Mouse (Mus musculus) embryonic facial prominence, embryonic 11.5 days (tissue): ENCODE results near the gene Ankrd44. TPM values are rescaled to one million over a fixed set of nuclear protein-coding genes. Genes with fewer than 3 reads are reported as not detected.
A peak's percentile ranks its signal among the peaks of the same experiment; 100 is the strongest.

Source experiments
- ATAC-seq: fragments of 200-750 bp; cut with Nextera tagmentation; replicated peaks from 2 replicates; pipeline ENCODE4 v1.8.0; 2017; ENCODE audit warnings: low read depth; ENCODE audit not compliant: insufficient number of reproducible peaks, low FRiP score, low TSS enrichment
- DNase-seq: peaks from one replicate; pipeline ENCODE4 v3.0.0-alpha.2; 2015; ENCODE audit warnings: low spot score
- H3K27ac ChIP-seq: fragments of 300-500 bp; sonication (generic); replicated peaks from 2 replicates; pipeline ENCODE4 v1.5.1; 2014; ENCODE audit warnings: mild to moderate bottlenecking, low read depth, low read length, control low read depth
- H3K27me3 ChIP-seq: fragments of 300-500 bp; sonication (generic); 2 replicates; pipeline ENCODE4 v1.6.1; 2014; ENCODE audit warnings: mild to moderate bottlenecking, low read length, moderate library complexity, mixed read lengths; ENCODE audit not compliant: control insufficient read depth, insufficient read depth
- H3K36me3 ChIP-seq: fragments of 300-500 bp; sonication (generic); replicated peaks from 2 replicates; pipeline ENCODE4 v1.6.1; 2014; ENCODE audit warnings: low read depth, mild to moderate bottlenecking, low read length, moderate library complexity, mixed read lengths; ENCODE audit not compliant: control insufficient read depth, insufficient read depth
- H3K4me1 ChIP-seq: fragments of 300-500 bp; sonication (generic); 2 replicates; pipeline ENCODE4 v1.6.1; 2014; ENCODE audit warnings: low read length, mixed read lengths; ENCODE audit not compliant: control insufficient read depth, insufficient read depth
- H3K4me2 ChIP-seq: fragments of 300-500 bp; sonication (generic); 2 replicates; pipeline ENCODE4 v1.6.1; 2014; ENCODE audit warnings: low read depth, mild to moderate bottlenecking, control low read depth, low read length, moderate library complexity
- H3K4me3 ChIP-seq: fragments of 300-500 bp; sonication (generic); 2 replicates; pipeline ENCODE4 v1.5.1; 2014; ENCODE audit warnings: low read depth, low read length, control low read depth
- H3K9ac ChIP-seq: fragments of 300-500 bp; sonication (generic); replicated peaks from 2 replicates; pipeline ENCODE4 v1.6.1; 2014; ENCODE audit warnings: mild to moderate bottlenecking, control low read depth, low read length
- H3K9me3 ChIP-seq: fragments of 300-500 bp; sonication (generic); replicated peaks from 2 replicates; pipeline ENCODE4 v1.6.1; 2016; ENCODE audit warnings: mild to moderate bottlenecking, low read length, inconsistent platforms, mixed read lengths; ENCODE audit not compliant: control insufficient read depth
- WGBS: fragments of 180-500 bp; shearing (Covaris S2); extraction: QIAGEN DNeasy Blood & Tissue Kit; methylation state at CpG from one replicate; pipeline ENCODE4 v1.1.7; 2014; 5-methylcytosine and 5-hydroxymethylcytosine counted together
- polyA plus RNA-seq: library from polyadenylated mRNA; unstranded; fragments of >200 nt; fragmentation: Nextera tagmentation; extraction: Ambion mirVana; gene quantifications from 2 replicates; pipeline ENCODE4 v1.2.1, GENCODE M21; 2014

The Ankrd44 gene
- polyA plus RNA-seq, 1 experiment from 2014 or later = 24.4 TPM

DNA sequence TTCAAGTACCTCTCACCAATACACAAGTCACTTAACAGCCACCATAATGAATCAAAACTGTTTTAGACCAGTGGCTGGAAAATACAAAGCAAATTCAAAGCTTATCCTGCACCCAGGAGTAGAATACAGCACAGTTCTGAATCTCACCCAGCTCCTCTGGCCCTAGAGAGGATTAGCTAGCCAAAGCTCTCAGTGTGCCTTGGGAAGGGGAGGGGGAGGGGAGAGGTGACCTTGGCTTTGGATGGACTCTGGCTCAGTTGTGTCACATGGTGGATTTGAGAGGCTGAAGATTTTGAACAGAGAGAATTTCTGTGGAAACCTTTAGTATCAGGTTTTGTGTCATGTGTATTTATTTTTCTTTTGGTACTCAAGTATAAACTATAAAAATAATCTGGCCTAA is 66.3 kb downstream of the Ankrd44 start:
- DNase-seq (no peak), ATAC-seq (no peak)
- H3K9me3 ChIP-seq = no peaks in the 10 kb centered on the region
- H3K9ac ChIP-seq = no peak overlapping the region
- no peak overlapping the region for H3K4me2 ChIP-seq
- H3K27me3 ChIP-seq = no peaks in the 10 kb centered on the region
- no peak overlapping the region for H3K27ac ChIP-seq
- H3K4me1 ChIP-seq = no peaks in the 10 kb centered on the region
- H3K36me3 ChIP-seq = no peaks in the 10 kb centered on the region
- H3K4me3 ChIP-seq = no peak overlapping the region

DNA sequence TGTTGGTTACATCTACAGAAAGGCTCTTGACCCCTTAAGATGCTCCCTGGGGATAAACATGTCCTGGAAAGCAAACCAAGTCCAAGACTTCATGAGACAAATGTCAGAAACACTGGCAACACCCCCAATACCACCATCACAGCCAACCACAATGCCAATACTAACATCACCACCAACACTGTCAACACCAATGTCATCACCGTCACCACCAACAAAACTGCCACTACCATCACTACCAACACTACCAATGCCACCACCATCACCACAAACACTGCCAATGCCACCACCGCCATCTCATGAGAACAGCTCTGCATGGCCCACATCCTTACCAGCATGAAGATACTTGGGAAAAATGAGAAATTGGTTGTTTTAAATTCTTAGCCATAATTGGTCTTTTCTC is 67.3 kb downstream of the Ankrd44 start:
- Histone ChIP-seq H3K27me3 (no peaks in the 10 kb centered on the region), H3K9me3 (no peaks in the 10 kb centered on the region), H3K4me2 (no peak overlapping the region), H3K9ac (no peak overlapping the region), H3K4me1 (no peaks in the 10 kb centered on the region), H3K36me3 (no peaks in the 10 kb centered on the region), H3K27ac (no peak overlapping the region), H3K4me3 (no peak overlapping the region)
- DNase-seq (no peak), ATAC-seq (no peak)
- WGBS = 94% methylated on average over 2 of the region's 2 CpGs

DNA sequence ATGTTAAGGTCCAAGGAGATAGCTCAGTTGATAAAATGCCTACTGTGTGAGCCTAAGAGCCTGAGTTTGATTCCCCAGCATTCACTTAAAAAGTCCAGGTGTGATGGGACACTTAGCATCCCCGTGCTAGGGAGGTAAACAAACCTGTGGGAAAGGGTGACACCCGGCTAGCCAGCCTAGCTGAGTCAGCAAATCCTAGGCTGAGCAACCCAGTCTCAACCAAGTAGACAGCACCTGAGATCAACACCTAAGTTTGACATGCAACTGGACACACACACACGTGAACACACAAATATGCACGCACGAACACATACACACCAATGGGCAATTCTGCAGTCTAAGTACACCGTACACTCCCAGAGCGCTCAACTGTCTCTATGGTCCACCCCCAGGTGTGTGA is 69.7 kb downstream of the Ankrd44 start:
- 94% methylated on average over 7 of the region's 7 CpGs for WGBS
- no peak overlapping the region for H3K4me2 ChIP-seq
- no peak overlapping the region for H3K27ac ChIP-seq
- peaks cover 2% of the 10 kb centered on the region; the same call in 1 of the 2 replicates for H3K4me1 ChIP-seq
- no peaks in the 10 kb centered on the region for H3K36me3 ChIP-seq
- no peaks in the 10 kb centered on the region for H3K27me3 ChIP-seq
- H3K4me3 ChIP-seq = no peak overlapping the region
- DNase-seq (no peak), ATAC-seq (no peak)
- no peaks in the 10 kb centered on the region for H3K9me3 ChIP-seq
- H3K9ac ChIP-seq = no peak overlapping the region

DNA sequence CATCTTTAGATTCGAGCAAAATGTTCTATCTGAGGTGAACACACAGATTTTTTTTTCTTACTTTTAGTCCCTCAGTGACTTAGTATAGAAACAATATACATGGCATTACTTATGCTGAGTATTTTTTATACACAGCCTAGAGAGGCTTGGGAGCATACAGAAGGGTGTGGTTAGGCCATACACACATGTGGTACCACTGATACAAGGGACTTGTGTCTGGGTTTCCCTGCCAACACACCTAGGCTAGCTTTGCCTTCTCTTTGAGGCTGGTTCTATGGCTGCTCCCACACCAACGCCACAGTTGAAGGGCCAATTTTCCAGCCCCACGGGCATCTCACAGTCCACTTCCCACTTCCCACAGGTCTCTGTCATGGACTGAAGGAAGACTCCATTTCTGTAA is 70.2 kb downstream of the Ankrd44 start:
- H3K9me3 ChIP-seq = no peaks in the 10 kb centered on the region
- no peak overlapping the region for H3K4me2 ChIP-seq
- ATAC-seq = no peak
- H3K27ac ChIP-seq = no peak overlapping the region
- DNase-seq = no peak
- no peak overlapping the region for H3K9ac ChIP-seq
- H3K4me3 ChIP-seq = no peak overlapping the region
- H3K27me3 ChIP-seq = no peaks in the 10 kb centered on the region
- peaks cover 2% of the 10 kb centered on the region; the same call in 1 of the 2 replicates for H3K4me1 ChIP-seq
- WGBS = 86% methylated on average over 3 of the region's 3 CpGs
- no peaks in the 10 kb centered on the region for H3K36me3 ChIP-seq

DNA sequence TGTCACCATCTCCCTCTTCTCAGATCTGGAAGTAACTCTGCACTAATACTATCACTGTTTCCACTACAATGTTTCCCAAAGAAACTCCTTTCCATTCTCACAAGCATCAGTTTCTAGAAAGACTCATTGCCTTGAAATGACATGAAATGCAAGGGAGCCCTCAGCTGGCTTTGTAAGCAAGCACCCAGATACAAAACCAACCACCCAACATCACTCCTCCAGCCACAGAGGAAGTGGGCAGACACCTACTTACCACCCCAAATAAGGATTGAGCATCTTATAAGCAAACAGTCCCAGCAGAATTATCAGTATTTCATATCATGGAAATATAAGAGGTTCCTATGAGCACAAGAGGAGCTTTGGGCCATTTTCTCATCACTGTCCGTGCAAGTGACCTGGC is 71.8 kb downstream of the Ankrd44 start:
- no peak for DNase-seq
- WGBS = 72% methylated on average over 1 of the region's 1 CpGs
- H3K9ac ChIP-seq = no peak overlapping the region

DNA sequence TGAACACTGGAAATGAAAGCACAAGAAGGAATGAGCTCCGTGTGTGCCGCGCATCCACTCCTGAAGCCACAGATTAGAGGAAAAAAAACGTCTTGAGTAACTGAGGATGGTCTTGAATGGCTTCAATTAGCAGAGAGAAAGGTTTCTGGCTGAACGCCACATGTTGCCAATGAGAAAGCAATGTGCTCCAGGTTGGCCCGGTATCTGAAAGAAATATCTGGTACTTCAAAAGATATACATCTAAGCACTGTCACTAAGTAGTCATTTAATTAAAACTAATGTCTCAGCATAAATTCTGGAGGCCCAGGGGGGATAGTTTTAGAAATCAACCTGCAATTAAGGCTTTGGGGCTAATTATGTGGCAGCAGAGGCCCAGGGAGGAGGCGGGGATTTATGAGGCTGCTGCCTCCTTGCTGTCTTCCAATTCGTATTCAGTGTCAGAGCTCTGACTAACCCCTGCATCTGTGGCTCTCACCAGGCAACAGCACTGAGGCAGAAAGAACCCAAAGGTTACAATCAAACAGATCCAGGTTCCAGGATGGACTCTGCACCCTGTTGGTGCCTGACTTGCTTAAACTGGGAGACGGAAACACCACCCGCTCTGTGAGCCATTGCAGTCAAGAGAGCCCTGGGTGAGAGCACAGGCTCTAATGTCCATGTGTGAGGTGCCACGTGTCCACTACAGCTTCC is 72.7 kb downstream of the Ankrd44 start:
- Histone ChIP-seq H3K9ac (no peak overlapping the region), H3K9me3 (no peaks in the 10 kb centered on the region), H3K36me3 (no peaks in the 10 kb centered on the region), H3K4me2 (no peak overlapping the region), H3K4me1 (peaks cover 2% of the 10 kb centered on the region; the same call in 1 of the 2 replicates), H3K27me3 (no peaks in the 10 kb centered on the region), H3K4me3 (no peak overlapping the region), H3K27ac (no peak overlapping the region)
- ATAC-seq (no peak), DNase-seq (peak; percentile 58)
- WGBS = 48% methylated on average over 11 of the region's 11 CpGs

More for the DNA sequence above, 71.8 kb downstream of the Ankrd44 start:
- no peak overlapping the region for H3K4me2 ChIP-seq
- no peaks in the 10 kb centered on the region for H3K36me3 ChIP-seq
- H3K4me3 ChIP-seq = no peak overlapping the region
- no peaks in the 10 kb centered on the region for H3K27me3 ChIP-seq
- H3K9me3 ChIP-seq = no peaks in the 10 kb centered on the region
- H3K4me1 ChIP-seq = peaks cover 2% of the 10 kb centered on the region; the same call in 1 of the 2 replicates
- H3K27ac ChIP-seq = no peak overlapping the region
- ATAC-seq = no peak

DNA sequence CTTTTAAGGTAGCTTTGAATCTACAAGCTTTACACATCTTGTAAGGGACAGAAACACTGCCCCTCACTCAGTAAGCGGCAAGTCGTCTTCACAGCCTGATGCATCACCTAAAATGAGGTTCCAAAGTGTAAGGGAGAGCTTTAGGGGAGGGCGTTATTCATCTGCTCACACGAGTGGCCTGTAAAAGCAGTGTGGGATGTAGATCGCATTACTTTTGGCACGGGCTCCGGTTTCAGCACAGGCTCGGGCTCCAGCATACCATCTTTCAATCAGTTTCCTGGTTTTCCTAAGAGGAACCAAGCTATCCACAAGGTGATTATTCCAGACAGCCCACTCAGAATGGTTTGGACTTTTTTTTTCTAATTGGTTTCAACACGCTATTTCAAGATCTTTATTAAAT is 74.6 kb downstream of the Ankrd44 start:
- no peaks in the 10 kb centered on the region for H3K36me3 ChIP-seq
- H3K9ac ChIP-seq = no peak overlapping the region
- H3K4me2 ChIP-seq = no peak overlapping the region
- no peaks in the 10 kb centered on the region for H3K9me3 ChIP-seq
- 36% methylated on average over 9 of the region's 9 CpGs for WGBS
- no peak overlapping the region for H3K27ac ChIP-seq
- no peaks in the 10 kb centered on the region for H3K27me3 ChIP-seq
- H3K4me1 ChIP-seq = peaks cover 2% of the 10 kb centered on the region; the same call in 1 of the 2 replicates
- peak; percentile 38 for DNase-seq
- no peak; the same call in 1 of the 2 replicates for ATAC-seq
- no peak overlapping the region for H3K4me3 ChIP-seq

DNA sequence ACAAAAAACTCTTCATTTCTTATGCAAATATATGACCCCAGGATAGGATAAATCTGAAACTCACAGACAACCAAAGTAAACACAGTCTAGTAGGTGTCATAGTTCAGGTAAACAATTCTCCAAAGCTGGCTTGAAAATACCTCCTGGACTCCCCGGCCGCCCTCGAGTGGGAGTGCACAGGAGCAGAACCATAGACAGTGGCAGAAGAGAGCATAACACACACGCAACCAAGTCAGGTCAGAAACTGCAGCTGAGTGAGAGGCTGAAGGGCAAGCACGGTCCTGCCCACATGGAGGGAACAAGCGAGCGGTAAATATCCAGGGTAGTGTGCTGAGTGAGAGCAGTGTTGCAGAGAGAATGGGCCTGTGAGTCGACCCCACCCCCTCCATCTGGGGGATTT is 76.1 kb downstream of the Ankrd44 start:
- no peaks in the 10 kb centered on the region for H3K36me3 ChIP-seq
- peaks cover 2% of the 10 kb centered on the region; the same call in 1 of the 2 replicates for H3K4me1 ChIP-seq
- 54% methylated on average over 8 of the region's 8 CpGs for WGBS
- ATAC-seq (no peak), DNase-seq (no peak)
- no peaks in the 10 kb centered on the region for H3K9me3 ChIP-seq
- H3K4me3 ChIP-seq = no peak overlapping the region
- no peaks in the 10 kb centered on the region for H3K27me3 ChIP-seq
- no peak overlapping the region for H3K27ac ChIP-seq
- no peak overlapping the region for H3K4me2 ChIP-seq
- no peak overlapping the region for H3K9ac ChIP-seq
